Mouse (Mus musculus) kidney, adult 9 months (tissue): ENCODE measurements around the gene 0610040J01Rik.

Source experiments
- DNase-seq: peaks from one replicate; pipeline ENCODE4 v3.0.0; 2022

0610040J01Rik gene

DNA sequence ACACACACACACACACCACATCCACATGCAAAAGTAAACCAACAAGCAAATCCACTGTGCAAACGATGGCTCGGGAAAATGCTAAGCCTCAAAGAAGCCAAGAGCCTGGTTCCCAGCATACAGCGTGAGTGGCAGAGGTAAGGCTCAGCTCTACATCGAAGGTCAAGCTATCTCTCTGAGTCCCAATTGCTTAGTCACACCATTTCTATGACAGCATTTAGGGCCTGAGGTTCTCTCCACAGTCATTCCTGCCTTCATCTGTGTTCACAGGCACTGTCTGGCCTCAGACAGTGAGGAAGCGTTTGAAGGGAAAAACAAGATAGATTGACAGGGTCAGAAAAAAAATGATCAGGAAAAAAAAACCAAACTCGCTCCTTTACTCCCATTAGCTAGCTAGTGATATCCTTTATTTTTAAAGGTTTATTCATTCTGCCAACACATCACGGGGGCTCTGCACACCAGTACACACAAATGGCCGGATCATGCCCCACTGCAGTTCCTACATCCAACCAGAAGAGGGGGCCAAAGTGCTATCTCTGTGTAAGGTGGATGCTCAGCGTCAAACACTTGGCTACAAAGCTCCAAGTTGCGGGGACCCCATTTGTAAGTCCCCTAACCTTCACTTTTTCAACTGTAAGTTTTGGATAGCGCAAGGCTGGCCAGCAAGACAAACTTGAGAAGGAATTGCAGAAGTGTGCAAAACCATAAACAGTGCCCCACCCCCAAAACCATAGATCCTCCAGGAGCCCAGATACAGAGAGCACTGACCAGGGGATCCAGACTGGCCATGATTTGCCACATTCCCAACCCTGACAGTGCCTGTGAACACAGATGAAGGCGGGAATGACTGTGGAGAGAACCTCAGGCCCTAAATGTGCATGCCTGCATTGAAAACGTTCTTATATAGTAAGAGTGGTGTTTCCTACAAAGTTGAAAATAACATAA, 94.3 kb downstream of the 0610040J01Rik start:
- DNase-seq: peak; percentile 86

DNA sequence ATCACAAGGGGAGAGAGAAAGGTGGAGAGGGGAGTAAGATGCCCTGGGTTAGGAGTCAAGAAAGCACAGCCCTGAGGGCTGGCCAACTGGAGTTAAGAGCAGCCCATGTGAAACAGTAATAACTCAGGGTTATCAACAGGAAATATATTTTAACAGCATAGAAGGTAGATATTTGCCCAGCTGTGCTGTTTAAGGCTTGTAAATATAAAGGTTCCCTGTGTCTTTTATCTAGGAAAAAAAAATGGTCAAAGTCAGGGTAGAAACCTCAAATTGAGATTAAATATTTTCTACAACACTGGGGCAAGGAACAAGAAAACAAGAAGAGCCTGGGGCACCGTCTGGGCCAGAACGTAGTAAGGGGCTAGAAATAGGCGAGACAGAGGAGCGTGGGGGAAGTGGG, 95.3 kb downstream of the 0610040J01Rik start:
- no peak for DNase-seq

DNA sequence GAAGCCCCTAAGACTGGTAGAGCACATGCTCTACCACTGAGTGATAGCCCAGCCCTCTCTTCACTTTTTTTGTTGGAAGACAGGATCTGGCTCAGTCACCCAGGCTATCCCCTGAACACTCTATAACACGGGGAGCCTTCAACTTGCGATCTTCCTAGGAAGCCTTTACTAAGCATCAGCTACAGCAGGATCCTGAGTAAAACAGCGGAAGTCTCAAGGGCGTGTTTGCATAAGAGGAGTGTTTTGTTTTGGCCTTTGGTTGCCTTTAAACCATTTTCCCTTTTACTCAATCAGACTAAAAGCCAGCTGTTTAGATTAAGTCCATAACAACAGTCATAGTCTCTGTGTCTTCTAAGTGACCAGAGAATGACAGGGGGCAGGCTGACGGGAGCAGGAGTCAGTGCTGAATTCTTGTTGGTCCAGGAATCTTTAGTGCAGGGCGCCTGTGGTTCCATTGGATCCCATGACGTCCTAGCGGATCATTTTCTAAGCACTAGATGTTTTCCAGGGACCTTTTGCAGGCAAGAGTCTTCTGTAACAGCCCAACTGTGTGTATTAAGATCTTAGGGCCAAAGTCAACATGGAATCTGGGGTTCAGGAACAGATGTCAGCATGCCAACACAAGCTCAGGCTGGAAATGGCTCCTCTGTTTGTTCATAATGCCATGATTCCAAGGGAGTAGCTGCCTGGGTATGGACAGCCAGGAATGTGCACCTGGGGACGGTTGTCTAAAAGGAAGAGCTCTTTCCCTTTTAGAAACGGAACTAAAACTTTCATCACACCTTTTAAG, 98.2 kb downstream of the 0610040J01Rik start:
- DNase-seq: no peak

DNA sequence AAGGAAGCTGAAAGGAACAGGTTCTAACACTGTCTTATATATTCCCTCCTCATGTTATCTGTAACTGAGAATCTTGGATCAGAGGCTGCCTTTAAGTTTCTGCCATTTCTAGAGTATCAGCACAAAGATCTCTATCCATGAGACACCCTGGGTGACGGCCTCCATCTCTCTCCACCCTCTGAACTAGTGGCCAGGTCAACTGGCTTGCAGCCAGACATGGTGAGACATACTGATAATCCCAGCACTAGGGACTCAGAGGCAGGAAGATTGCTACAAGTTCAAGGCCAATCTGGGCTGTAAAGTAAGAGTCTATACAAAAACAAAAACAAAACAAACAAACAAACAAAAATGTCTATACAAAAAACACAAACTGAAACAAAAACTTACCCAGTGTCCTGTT, 102.7 kb downstream of the 0610040J01Rik start:
- DNase-seq: no peak

DNA sequence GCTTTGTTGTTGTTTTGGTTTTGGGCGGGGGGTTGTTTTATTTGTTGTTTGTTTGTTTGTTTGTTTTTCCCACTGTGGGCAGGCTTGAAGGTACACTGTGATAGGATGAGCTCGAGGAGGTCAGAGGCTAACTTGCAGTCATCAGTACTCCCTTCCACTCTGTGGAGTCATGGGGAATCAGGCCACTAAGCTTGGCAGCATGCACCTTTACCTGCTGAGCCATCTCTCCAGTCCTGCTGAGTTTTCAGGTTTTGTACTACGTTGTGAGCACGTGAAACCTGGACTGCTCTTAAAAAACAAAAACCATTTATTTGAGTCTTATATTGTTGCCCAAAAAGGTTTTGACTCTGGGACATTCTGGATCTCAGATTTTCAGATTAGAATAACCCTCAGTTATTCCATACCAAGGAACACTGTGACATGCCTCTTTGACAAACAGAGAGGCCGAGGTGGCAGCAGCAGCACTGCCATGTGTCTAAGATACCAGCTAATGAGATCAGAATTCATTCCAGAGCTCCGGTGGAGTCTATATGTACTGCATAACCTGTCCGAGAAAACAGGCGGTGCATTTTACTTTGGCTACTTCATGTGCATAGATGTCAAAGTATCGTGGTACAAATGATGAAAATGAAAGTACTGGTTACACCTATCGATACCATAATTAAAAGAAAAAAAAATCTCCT, 104.4 kb downstream of the 0610040J01Rik start:
- DNase-seq: no peak

DNA sequence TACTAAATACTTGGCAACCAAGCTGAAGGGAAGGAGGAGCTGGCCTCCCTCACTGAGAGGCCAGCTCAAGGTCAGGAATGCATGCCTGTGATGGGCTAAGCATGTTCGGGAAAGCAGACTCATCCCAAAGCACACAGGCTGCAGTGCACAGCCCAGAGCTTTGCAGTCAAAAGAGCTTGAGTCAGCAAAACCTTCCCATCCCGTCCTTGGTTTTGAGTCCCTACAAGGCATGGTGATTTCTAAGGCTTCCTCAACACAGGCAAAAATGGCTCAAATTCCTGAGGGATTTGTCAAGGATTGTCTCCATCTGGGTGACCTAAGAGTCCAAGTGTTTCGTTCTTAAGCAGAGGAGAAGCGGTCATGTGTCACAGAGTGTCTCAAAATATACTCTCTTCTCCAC, 106.0 kb downstream of the 0610040J01Rik start:
- no peak for DNase-seq

DNA sequence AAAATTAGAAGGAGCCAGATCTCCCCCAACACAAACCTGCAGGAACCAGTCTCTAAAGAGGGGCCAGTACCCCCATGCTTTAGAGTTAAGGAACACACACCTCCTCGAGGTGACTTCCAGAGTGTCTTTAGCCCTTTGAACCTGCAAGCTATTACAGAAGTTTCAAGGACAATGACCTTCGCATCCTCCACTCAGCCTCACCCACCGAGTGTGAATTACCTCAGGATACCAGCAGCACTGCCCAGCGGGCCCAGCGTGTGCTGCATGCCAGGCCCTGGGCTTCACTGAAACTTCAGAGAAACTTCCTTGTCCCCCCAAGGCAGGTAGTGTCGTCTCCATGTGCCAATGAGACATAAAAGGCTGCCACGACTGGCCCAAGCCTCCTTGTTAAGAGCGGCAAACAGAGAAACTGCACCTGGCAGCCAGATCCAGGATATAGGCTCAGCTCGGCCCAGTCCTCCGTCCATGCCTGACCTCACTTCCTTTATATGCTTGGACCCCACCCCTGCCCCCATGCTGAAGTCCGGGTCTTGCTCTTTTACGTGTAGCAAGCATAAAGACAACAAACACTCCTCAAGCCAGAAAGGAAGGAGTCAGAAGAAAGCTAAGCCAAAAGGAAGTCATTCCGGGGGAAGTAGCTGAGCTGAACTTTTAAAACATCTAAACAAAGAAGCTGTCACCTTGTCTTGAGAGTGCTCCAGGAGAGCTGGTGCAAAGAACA, 111.3 kb downstream of the 0610040J01Rik start:
- DNase-seq: peak; percentile 30

DNA sequence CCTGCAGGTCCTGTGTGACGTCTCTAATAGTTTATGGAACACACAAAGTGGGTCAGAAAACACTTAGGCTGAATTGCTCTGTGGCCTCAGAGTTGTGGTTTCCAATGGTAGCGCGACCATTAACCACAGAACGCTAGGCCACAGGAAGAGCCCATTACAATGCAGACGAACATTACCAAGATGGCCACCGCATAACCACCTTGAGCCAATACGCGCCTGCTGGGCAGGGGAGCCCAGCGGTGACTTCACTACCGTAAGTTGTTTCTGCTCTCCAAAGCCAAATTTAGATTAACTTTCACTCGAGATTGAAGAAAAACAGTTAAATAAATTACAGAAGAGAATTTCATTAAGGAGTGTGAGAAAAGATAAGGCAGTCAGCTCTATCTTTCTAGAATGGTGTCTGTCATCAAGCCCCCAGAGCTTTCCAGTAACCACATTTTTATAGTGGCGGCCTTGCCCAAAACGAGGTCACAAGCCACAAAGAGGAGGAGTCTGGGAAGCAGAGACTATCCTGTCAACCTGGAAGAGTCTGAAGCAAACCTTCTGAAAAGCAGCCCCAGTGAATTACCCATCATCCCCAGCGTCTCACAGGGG, 113.0 kb downstream of the 0610040J01Rik start:
- DNase-seq: no peak

DNA sequence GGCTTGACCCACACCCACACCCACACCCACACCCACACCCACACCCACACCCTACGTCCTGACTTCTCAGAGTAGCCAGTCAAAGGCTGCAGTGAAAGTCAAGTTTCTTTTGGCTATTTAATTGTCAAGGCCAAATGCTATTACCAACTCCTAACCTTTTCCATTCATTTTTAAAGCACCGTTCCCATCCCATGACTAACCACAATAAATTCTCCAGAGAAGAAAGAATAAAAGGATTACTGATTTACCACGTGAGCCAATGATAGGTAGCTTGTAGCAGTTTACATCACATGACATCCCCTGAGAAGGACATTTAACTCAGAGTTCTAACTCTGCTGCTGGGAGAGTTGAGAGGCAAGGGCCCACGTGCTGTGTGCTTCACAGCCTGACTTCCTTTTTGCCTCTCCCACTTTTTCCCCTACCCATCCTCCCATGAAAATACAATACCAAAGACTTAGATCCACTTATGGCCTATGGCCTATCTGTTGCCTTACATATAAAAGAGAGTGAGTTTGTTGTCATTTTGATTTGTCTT, 118.7 kb downstream of the 0610040J01Rik start:
- no peak for DNase-seq

DNA sequence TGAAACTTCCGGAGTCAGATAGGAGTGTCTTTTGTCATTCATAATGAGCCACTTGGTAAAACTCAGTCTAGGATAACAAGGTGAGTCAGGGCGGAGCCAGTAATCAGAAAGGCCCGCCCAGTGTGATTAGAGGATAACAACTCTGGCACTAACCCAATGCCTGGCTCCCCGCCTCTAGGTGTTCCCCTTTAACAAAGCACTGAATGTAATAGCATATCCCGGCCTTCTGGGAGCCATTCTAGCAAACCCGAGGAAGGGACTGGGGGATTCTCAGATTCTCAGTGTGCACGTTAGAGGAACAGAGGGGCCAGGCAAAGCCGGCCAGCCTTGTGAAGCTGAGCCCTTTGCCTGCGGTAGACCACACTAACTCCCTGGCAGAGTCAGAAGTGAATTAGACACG, 120.7 kb downstream of the 0610040J01Rik start:
- peak; percentile 19 for DNase-seq

DNA sequence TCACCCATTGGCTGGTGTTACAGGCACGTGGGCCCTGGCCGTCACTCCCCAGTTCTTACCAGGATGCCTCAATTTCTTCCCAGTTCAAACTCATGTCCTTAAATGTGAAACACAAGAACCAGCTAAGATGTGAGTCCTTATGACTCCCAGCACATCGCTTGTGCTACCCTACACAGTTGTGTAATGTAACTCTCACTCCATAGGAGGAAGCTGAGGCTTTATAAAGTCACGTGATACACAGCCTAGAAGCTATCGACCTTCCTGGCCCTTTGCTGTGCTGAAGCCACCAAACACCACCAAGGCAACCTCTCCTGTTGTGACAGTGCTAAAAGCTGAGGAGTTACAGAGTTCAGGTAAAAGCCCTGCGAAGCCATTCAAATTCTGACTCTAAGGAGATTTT, 123.4 kb downstream of the 0610040J01Rik start:
- DNase-seq: no peak

DNA sequence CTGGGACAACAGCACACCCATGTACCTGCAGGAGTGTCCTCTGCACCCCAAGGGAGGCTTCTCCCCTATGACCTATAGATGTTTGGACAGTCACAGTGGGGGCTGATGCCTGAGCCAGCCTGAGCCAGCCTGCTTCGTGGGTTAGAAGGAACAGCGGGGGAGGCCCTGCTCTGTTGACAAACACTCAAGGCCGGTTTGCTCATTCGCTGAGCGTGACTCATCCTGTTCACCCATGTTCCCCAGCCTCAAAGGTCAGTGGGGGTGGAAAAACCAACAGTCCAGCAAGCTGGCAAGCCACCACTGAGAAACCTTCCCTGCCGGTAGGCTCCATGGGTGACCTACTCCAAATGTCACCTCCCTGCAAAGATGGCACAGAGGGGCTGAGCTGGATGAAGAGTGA, 124.6 kb downstream of the 0610040J01Rik start:
- DNase-seq: peak; percentile 48

DNA sequence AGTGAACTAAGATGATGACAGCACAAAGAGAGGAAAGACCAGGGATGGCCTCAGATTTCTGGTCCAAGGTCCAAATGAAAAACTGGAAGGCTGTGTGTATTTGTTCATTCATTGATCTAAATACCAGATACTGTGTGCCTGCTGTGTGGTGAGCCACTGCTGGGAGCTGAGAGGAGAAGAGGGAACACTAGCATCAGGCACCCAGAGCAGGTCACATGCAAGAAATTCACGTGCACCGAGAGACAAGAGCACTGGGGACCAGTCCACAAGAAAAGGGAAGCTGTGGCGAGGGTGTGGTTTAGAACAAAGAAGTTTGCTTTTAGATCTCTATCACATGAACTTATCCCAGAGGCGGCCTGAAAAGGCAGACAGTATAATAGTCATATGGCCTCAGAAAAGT, 126.4 kb downstream of the 0610040J01Rik start:
- DNase-seq: no peak

DNA sequence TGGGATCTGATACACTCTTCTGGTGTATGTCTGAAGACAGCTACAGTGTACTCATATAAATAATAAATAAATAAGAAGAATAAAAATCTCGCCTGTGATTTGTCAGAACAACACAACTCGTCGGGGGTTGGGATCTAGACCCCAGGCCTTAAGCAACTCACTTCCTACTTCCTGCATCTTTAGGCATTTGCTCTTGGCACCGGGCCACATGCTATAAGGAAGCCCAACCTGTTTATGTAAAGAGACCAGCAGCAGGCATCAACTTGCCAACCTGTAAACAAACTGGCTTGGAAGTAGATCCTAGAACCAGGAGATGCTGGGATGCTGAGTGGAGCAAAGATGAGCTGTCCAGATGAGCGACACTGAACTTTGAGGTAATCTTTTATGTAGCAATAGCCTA, 129.7 kb downstream of the 0610040J01Rik start:
- DNase-seq: no peak

DNA sequence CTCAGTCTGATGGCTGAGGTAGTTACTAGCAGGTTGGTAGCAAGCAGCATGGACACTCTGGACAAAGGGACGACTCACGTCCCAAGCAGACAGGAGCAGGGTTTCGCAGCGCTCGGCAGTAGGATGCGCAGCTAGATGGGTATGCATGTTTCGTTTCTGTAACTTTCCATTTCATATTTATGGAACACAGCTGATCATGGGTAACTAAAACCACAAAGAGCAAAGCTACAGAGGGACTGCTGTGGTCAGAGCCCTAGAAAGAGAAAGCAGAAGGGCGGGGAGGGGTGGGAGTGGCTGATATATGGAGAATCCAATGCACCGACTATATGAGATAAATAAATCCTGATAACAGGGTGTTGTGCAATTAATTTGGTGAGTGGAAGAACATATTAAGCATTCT, 131.1 kb downstream of the 0610040J01Rik start:
- DNase-seq: no peak

DNA sequence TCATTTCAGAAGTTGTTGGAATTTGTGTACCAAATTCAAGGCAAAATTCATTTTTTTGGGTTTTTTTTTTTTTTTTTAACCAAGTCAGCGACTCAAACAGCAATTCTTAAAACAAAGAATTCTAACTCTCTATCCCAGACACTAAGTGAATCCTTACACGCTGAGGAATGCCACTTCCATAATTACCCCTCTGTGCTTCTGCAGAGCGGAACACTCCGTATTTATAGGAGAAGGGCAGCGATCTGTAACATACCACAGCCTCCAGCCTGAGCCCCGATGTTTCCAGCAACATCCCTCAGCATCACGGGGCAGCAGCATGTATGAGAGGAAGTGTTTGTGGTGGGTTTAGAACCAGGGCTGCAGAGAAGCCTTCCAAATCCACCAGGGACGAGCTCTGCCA, 135.4 kb downstream of the 0610040J01Rik start:
- DNase-seq: no peak

DNA sequence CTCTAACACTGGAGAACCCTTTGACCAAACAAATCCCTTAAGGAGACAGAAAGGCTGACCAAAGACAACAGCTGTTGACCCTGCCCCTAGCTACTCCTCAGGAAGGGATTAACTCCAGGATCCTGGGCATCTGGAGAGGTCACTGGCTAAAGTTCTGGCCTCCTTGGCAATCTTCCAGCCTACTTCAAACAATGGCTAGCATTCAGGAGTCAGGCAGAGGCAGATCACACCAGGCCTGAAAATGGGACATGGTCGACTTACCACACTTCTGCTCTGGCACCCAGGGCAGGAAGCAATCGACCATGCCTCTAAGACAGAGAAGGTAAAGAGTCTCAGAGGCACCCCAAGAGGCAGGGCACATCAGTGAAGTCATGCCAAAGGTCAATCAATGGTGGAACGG, 137.0 kb downstream of the 0610040J01Rik start:
- DNase-seq: peak; percentile 82
